ENCODE assay signal across 17 mouse cellular contexts in the genomic region with DNA sequence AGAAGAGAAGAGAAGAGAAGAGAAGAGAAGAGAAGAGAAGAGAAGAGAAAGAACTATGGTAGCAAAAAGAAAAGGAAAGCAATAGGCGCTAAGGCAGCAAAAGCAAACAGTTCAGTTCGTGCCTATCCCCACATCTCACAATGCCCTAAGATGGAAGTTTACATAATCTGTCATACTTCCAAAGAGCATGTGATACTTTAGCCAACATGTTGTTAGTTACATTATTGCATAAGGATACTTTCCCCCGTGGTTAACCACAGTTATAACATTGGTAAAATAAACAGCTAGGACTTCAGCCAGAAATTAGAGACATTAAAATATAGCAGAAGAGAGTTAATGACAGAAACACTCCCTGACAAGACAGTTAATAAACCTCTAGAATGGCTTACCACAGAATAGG.
"Had no signal": no experiment of that assay in that cellular context is flagged by ENCODE, and none has a peak within 500 bp of the region (broad histone marks: within the 10 kb centered on the region; RNA-seq: fewer than 3 reads in every experiment).

No protein-coding gene starts in this region.

- H3K27me3 ChIP-seq: midbrain, embryonic 13.5 days; stomach, embryonic 15.5 days had no signal

- DNase-seq: kidney, adult 11 months; kidney, adult 9 months; kidney, postnatal 4 days; lung, embryonic 14.5 days; lung, postnatal 36 days; retina, postnatal 1 day; right cerebral cortex, postnatal 4 days; thymus, adult 2 months; thymus, postnatal 25 days had no signal

- H3K4me3 ChIP-seq: layer of hippocampus, adult 2 months; limb, embryonic 12.5 days; liver, embryonic 15.5 days; midbrain, embryonic 13.5 days; neural tube, embryonic 13.5 days; stomach, embryonic 15.5 days had no signal

- H3K27ac ChIP-seq: kidney, postnatal 0 days; layer of hippocampus, adult 2 months; limb, embryonic 12.5 days; liver, embryonic 15.5 days; midbrain, embryonic 13.5 days; neural tube, embryonic 13.5 days; stomach, embryonic 15.5 days had no signal

- H3K9me3 ChIP-seq: limb, embryonic 12.5 days; liver, embryonic 15.5 days; midbrain, embryonic 13.5 days; neural tube, embryonic 13.5 days; stomach, embryonic 15.5 days had no signal

- H3K4me1 ChIP-seq: liver, embryonic 15.5 days; midbrain, embryonic 13.5 days; stomach, embryonic 15.5 days had no signal

- ATAC-seq: midbrain, embryonic 13.5 days had no signal

- H3K36me3 ChIP-seq: limb, embryonic 12.5 days; liver, embryonic 15.5 days; midbrain, embryonic 13.5 days; neural tube, embryonic 13.5 days; stomach, embryonic 15.5 days had no signal

- H3K9ac ChIP-seq: limb, embryonic 12.5 days; liver, embryonic 15.5 days; lung, embryonic 14.5 days; midbrain, embryonic 13.5 days; neural tube, embryonic 13.5 days; stomach, embryonic 15.5 days had no signal

- H3K4me2 ChIP-seq: limb, embryonic 12.5 days; liver, embryonic 11.5 days; liver, embryonic 15.5 days; lung, embryonic 14.5 days; midbrain, embryonic 13.5 days; neural tube, embryonic 13.5 days; stomach, embryonic 15.5 days had no signal
